Mouse (Mus musculus): ENCODE results near the gene Nrxn2.

GRCm38 (mm10) chr19:6375423-6376254 lies 42.9 kb upstream of the Nrxn2 start:
- TF ChIP-seq CTCF (IDR thresholded peaks at IDR 0.05; ENCODE audit: control insufficient read depth, insufficient read depth, insufficient read length) (no peak), FOSL1 (IDR thresholded peaks at IDR 0.05; ENCODE audit: insufficient read depth, low read length, poor library complexity, severe bottlenecking) (no peak), USF1 (IDR thresholded peaks at IDR 0.05; ENCODE audit: low read depth) (no peak), MYOD1 (IDR thresholded peaks at IDR 0.05; ENCODE audit: control insufficient read depth, insufficient read length, low read depth) (no peak)
